Mouse (Mus musculus): ENCODE data around the gene Zfp865. TPM values are rescaled to one million over a fixed set of nuclear protein-coding genes. Genes with fewer than 3 reads are reported as not detected.

Gene Zfp865
- polyA plus RNA-seq, 1 experiment from 2014 or later, result 5.1 TPM

DNA sequence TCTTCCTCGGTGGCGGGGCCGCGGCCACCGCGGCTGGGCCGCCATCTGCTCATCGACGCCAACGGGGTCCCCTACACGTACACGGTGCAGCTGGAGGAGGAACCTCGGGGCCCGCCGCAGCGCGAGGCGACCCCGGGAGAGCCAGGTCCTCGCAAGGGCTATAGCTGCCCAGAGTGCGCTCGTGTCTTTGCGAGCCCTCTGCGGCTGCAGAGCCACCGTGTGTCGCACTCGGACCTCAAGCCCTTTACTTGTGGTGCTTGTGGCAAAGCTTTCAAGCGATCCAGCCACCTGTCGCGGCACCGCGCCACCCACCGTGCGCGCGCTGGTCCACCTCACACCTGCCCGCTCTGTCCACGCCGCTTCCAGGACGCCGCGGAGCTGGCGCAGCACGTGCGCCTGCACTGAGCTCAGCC is 32.8 kb downstream of the Zfp865 start:
- ATAC-seq (ENCODE audit: low FRiP score) (no peak; the same call in 1 of the 2 replicates), DNase-seq (ENCODE audit: low spot score, missing footprints) (no peak)
- H3K9me3 ChIP-seq (ENCODE audit: control insufficient read depth, low read length), result no peaks in the 10 kb centered on the region
- H3K36me3 ChIP-seq (ENCODE audit: control insufficient read depth, insufficient read depth, low read length), result no peaks in the 10 kb centered on the region
- peak overlapping the region; percentile 54 for H3K9ac ChIP-seq (ENCODE audit: low read length)
- WGBS, result 3% methylated on average over 31 of the region's 45 CpGs
- peak overlapping the region; percentile 52 for H3K4me3 ChIP-seq (ENCODE audit: low read depth, low read length)
- peak overlapping the region; percentile 77 for H3K4me2 ChIP-seq
- H3K4me1 ChIP-seq (ENCODE audit: control insufficient read depth, insufficient read depth, low read length), result peaks cover 28% of the 10 kb centered on the region
- no peak overlapping the region for H3K27ac ChIP-seq (ENCODE audit: low read depth, low read length)
- peaks cover 54% of the 10 kb centered on the region for H3K27me3 ChIP-seq (ENCODE audit: control insufficient read depth, insufficient read depth, low read length)

DNA sequence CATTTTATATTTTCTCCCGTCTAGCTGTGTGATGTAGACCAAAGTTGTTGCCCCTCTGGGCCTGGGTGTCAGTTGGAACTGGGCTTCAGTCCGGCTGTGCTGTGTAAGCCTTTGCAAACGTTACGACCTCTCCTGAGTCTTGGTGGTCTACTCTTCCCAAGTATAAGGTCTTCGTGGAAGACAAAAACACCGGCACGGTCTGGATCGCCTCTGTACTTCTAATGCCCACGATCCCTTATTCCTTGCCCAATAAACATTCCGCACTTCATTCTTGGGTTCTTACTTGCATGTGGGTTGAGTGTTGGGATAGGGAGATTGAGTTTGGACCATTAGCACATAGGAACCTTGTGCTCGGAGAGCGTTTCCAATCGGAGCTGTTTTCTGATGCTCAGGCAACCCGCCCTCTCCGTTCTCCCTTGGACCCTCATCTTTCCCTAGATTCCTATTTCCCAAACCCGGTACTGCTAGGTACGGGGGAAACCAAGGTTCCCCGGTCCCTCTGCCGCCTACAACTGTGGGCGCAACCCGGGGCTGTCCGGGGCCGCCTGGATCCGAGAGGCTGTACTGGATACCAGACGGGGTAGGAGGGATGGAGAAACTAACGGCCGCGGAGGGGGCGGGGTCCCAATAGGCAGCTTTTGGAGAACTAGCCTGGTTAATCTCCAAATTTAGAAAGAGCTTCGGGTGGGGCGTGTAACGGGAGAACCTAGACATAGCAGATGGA is 33.4 kb downstream of the Zfp865 start:
- Histone ChIP-seq H3K27me3 (ENCODE audit: control insufficient read depth, insufficient read depth, low read length) (peaks cover 60% of the 10 kb centered on the region), H3K4me2 (peak overlapping the region; percentile 77), H3K4me3 (ENCODE audit: low read depth, low read length) (peak overlapping the region; percentile 52), H3K9me3 (ENCODE audit: control insufficient read depth, low read length) (no peaks in the 10 kb centered on the region), H3K27ac (ENCODE audit: low read depth, low read length) (no peak overlapping the region), H3K36me3 (ENCODE audit: control insufficient read depth, insufficient read depth, low read length) (no peaks in the 10 kb centered on the region), H3K4me1 (ENCODE audit: control insufficient read depth, insufficient read depth, low read length) (peaks cover 28% of the 10 kb centered on the region), H3K9ac (ENCODE audit: low read length) (peak overlapping the region; percentile 54)
- no peak for ATAC-seq (ENCODE audit: low FRiP score)
- 6% methylated on average over 32 of the region's 32 CpGs for WGBS
- DNase-seq (ENCODE audit: low spot score, missing footprints), result peak; percentile 93

DNA sequence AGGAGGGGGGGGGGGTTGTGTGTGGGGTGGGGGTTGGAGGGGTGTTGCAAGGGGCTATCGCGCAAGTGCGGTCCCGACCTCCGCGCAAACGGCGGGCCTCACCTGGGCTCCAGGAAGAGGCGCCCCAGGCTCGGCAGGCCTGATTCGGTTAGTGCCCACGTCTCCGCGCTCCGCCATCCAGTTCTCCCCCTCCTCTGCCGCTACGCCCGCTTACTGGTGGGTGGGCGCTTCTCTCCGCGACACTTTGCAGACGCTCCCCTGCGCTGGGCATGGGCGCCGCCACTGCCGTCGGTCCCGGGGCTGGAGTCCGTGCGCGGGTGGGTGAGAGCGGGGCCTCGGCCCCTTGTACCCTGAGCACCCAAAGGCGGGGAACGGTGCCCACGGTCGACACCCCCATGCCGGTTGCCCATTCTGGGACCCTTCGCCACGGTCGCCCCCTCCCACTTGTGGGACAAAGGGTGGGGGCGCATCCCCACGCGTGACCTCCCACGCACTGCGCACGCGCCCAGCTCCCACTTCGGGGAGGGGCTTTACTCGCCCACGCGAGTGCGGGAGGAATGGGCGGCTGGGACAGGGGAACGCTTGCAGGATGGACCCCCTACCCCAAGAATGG is 36.6 kb downstream of the Zfp865 start:
- Histone ChIP-seq H3K27me3 (ENCODE audit: control insufficient read depth, insufficient read depth, low read length) (peaks cover 62% of the 10 kb centered on the region), H3K36me3 (ENCODE audit: control insufficient read depth, insufficient read depth, low read length) (no peaks in the 10 kb centered on the region), H3K9ac (ENCODE audit: low read length) (peak overlapping the region; percentile 60), H3K4me2 (peak overlapping the region; percentile 58), H3K9me3 (ENCODE audit: control insufficient read depth, low read length) (no peaks in the 10 kb centered on the region), H3K4me3 (ENCODE audit: low read depth, low read length) (peak overlapping the region; percentile 34), H3K4me1 (ENCODE audit: control insufficient read depth, insufficient read depth, low read length) (peaks cover 34% of the 10 kb centered on the region), H3K27ac (ENCODE audit: low read depth, low read length) (no peak overlapping the region)
- 2% methylated on average over 42 of the region's 55 CpGs for whole genome bisulfite sequencing
- DNase-seq (ENCODE audit: low spot score, missing footprints), result no peak
- ATAC-seq (ENCODE audit: low FRiP score), result no peak

DNA sequence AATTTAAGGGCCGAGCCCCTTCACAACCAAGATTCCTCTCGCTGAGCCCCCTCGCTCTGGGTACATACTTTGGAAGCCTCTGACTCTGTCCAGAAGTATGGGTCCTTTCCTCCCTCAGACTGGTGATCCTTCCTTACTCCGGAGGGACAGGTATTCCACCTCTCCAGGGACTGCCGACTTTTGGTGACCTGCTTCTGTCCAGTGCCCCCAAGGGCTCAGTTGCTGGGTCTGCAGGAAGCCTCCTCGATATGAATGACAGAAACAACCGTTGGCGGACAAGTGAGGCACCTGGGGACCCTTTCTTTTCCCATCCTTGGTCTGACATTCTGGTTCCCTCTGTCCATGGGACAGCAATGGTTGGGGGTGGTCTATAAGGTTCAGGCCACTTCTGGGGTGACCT is 37.2 kb downstream of the Zfp865 start:
- no peak for DNase-seq (ENCODE audit: low spot score, missing footprints)
- ATAC-seq (ENCODE audit: low FRiP score), result no peak
- peaks cover 28% of the 10 kb centered on the region for H3K4me1 ChIP-seq (ENCODE audit: control insufficient read depth, insufficient read depth, low read length)
- WGBS, result 40% methylated on average over 8 of the region's 8 CpGs
- peak overlapping the region; percentile 58 for H3K4me2 ChIP-seq
- no peaks in the 10 kb centered on the region for H3K9me3 ChIP-seq (ENCODE audit: control insufficient read depth, low read length)
- H3K4me3 ChIP-seq (ENCODE audit: low read depth, low read length), result peak overlapping the region; percentile 34; the same call in 1 of the 2 replicates
- H3K36me3 ChIP-seq (ENCODE audit: control insufficient read depth, insufficient read depth, low read length), result no peaks in the 10 kb centered on the region
- H3K27me3 ChIP-seq (ENCODE audit: control insufficient read depth, insufficient read depth, low read length), result peaks cover 62% of the 10 kb centered on the region
- peak overlapping the region; percentile 60 for H3K9ac ChIP-seq (ENCODE audit: low read length)
- H3K27ac ChIP-seq (ENCODE audit: low read depth, low read length), result no peak overlapping the region

DNA sequence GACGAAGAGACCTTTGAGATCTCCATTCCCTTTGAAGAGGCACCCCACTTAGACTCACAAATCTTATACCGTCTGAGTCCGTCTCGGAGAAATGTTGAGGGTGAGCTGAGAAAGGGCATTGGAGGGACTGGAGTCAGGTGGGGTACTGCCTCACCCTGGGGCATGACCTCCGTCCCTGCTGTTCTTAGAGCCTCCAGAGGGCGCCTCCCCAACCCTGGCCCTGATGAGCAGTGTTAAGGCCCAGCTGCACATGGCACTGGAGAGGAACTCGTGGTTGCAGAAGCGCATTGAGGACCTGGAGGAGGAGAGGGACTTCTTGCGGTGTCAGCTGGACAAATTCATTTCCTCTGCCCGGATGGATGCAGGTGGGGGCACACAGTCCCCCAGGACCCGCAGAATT is 37.6 kb downstream of the Zfp865 start:
- DNase-seq (ENCODE audit: low spot score, missing footprints) (no peak), ATAC-seq (ENCODE audit: low FRiP score) (no peak)
- H3K36me3 ChIP-seq (ENCODE audit: control insufficient read depth, insufficient read depth, low read length), result no peaks in the 10 kb centered on the region
- no peak overlapping the region for H3K9ac ChIP-seq (ENCODE audit: low read length)
- H3K27me3 ChIP-seq (ENCODE audit: control insufficient read depth, insufficient read depth, low read length), result peaks cover 59% of the 10 kb centered on the region
- H3K4me3 ChIP-seq (ENCODE audit: low read depth, low read length), result no peak overlapping the region
- H3K27ac ChIP-seq (ENCODE audit: low read depth, low read length), result no peak overlapping the region
- peaks cover 24% of the 10 kb centered on the region for H3K4me1 ChIP-seq (ENCODE audit: control insufficient read depth, insufficient read depth, low read length)
- 27% methylated on average over 11 of the region's 11 CpGs for WGBS
- no peak overlapping the region; the same call in 1 of the 2 replicates for H3K4me2 ChIP-seq
- H3K9me3 ChIP-seq (ENCODE audit: control insufficient read depth, low read length), result no peaks in the 10 kb centered on the region

DNA sequence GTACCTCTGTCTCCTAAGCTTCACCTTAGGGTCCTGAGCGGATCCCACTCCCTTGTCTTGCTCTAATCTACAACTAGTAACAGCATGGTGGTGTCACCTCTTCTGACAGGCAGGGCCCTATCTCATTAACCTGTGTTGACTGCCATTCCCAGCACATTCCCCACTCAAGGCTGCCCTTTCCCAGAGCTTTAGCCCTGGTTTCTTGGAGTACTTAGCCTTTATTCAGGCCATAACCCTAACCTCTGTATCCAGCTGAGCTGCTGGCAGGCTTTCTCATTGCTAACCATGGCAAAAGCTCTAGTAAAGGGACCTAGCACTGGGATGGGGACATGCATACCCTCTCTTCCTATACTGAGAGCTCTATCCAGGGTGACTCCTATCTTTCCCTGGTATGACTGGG is 38.5 kb downstream of the Zfp865 start:
- DNase-seq (ENCODE audit: low spot score, missing footprints), result no peak
- peaks cover 51% of the 10 kb centered on the region for H3K27me3 ChIP-seq (ENCODE audit: control insufficient read depth, insufficient read depth, low read length)
- peaks cover 22% of the 10 kb centered on the region for H3K4me1 ChIP-seq (ENCODE audit: control insufficient read depth, insufficient read depth, low read length)
- no peak overlapping the region for H3K4me3 ChIP-seq (ENCODE audit: low read depth, low read length)
- 84% methylated on average over 1 of the region's 1 CpGs for WGBS
- no peak overlapping the region for H3K27ac ChIP-seq (ENCODE audit: low read depth, low read length)
- H3K36me3 ChIP-seq (ENCODE audit: control insufficient read depth, insufficient read depth, low read length), result no peaks in the 10 kb centered on the region
- H3K4me2 ChIP-seq, result no peak overlapping the region
- ATAC-seq (ENCODE audit: low FRiP score), result no peak
- no peak overlapping the region for H3K9ac ChIP-seq (ENCODE audit: low read length)
- no peaks in the 10 kb centered on the region for H3K9me3 ChIP-seq (ENCODE audit: control insufficient read depth, low read length)

DNA sequence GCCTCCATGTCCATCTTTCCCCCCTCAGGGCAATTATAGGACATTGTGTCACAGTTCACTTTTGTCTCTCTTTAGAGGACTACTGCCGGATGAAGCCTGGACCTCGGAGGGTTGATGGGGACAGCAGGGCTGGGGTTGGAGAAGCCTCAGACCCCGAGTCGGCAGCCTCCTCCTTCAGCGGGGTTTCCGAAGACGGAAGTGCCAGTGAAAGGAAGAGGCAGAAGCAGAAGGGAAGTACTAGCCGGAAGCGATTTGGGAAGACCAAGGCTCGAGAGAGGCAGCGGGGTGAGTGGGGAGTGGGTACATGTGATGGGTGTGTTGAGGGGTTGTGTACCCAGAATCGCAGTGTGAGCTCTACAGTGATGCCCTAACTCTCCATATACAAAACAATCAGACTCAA is 39.2 kb downstream of the Zfp865 start:
- H3K4me2 ChIP-seq, result no peak overlapping the region
- no peak overlapping the region for H3K4me3 ChIP-seq (ENCODE audit: low read depth, low read length)
- H3K36me3 ChIP-seq (ENCODE audit: control insufficient read depth, insufficient read depth, low read length), result no peaks in the 10 kb centered on the region
- DNase-seq (ENCODE audit: low spot score, missing footprints), result no peak
- no peak for ATAC-seq (ENCODE audit: low FRiP score)
- H3K27me3 ChIP-seq (ENCODE audit: control insufficient read depth, insufficient read depth, low read length), result peaks cover 43% of the 10 kb centered on the region
- WGBS, result 93% methylated on average over 12 of the region's 12 CpGs
- no peak overlapping the region for H3K27ac ChIP-seq (ENCODE audit: low read depth, low read length)
- H3K4me1 ChIP-seq (ENCODE audit: control insufficient read depth, insufficient read depth, low read length), result peaks cover 27% of the 10 kb centered on the region
- H3K9ac ChIP-seq (ENCODE audit: low read length), result no peak overlapping the region
- no peaks in the 10 kb centered on the region for H3K9me3 ChIP-seq (ENCODE audit: control insufficient read depth, low read length)

DNA sequence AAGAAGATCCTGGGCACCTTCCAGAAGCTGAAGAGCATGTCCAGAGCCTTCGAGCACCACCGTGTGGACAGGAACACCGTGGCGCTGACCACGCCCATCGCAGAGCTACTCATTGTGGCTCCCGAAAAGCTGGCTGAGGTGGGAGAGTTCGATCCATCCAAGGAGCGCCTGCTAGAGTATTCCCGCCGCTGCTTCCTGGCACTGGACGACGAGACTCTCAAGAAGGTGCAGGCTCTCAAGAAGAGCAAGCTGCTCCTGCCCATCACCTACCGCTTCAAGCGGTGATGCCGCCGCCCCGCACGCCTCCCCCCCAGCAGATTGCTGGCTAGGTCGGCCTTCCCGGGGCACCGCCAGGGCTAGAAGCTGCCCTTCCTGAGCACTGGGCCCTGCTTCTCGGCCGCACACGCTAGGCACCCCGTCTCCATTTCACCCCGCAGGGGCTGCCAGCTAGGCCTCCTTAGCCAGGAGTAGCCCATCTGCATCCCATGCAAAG is 40.1 kb downstream of the Zfp865 start:
- H3K9me3 ChIP-seq (ENCODE audit: control insufficient read depth, low read length), result no peaks in the 10 kb centered on the region
- H3K27me3 ChIP-seq (ENCODE audit: control insufficient read depth, insufficient read depth, low read length), result peaks cover 34% of the 10 kb centered on the region
- DNase-seq (ENCODE audit: low spot score, missing footprints) (peak; percentile 94), ATAC-seq (ENCODE audit: low FRiP score) (peak; percentile 2; the same call in 1 of the 2 replicates)
- WGBS, result 4% methylated on average over 27 of the region's 27 CpGs
- peak overlapping the region; percentile 80 for H3K4me3 ChIP-seq (ENCODE audit: low read depth, low read length)
- H3K4me1 ChIP-seq (ENCODE audit: control insufficient read depth, insufficient read depth, low read length), result peaks cover 28% of the 10 kb centered on the region
- H3K36me3 ChIP-seq (ENCODE audit: control insufficient read depth, insufficient read depth, low read length), result no peaks in the 10 kb centered on the region
- H3K9ac ChIP-seq (ENCODE audit: low read length), result peak overlapping the region; percentile 93
- peak overlapping the region; percentile 92 for H3K4me2 ChIP-seq
- H3K27ac ChIP-seq (ENCODE audit: low read depth, low read length), result peak overlapping the region; percentile 99
